Mouse (Mus musculus): ENCODE data around the gene Mlph. TPM values are rescaled to one million over a fixed set of nuclear protein-coding genes. Genes with fewer than 3 reads are reported as not detected.

Gene Mlph
- polyA plus RNA-seq, 1 experiment = 1.3 TPM

GRCm38 (mm10) chr1:90972911-90973573, 58.2 kb downstream of the Mlph start:
- Histone ChIP-seq H3K4me1 (ENCODE audit: control insufficient read depth, insufficient read depth, insufficient read length, low read length) (no peaks in the 10 kb centered on the region), H3K27ac (replicated peaks; ENCODE audit: low read depth, low read length) (no peak overlapping the region), H3K4me3 (ENCODE audit: insufficient read depth, low read depth, low read length) (no peak overlapping the region)

DNA sequence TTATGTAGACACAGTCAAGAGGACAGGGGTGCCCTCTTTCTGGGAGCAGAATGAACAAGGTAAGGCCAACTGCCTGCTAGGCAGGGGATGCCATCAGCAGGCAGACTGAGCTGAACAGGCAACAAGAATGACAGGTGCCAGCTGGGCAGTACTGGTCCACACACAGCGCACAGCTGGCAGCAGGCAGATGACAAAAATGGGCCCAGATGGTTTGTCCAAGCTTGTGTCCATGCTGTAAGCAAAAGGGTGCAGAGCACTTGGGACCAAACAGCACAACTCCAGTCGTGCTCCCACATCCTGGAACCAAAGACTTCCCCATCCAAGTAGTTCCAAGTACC, 58.7 kb downstream of the Mlph start:
- H3K4me3 ChIP-seq (ENCODE audit: insufficient read depth, low read depth, low read length) = no peak overlapping the region
- H3K4me1 ChIP-seq (ENCODE audit: control insufficient read depth, insufficient read depth, insufficient read length, low read length) = no peaks in the 10 kb centered on the region
- H3K27ac ChIP-seq (replicated peaks; ENCODE audit: low read depth, low read length) = no peak overlapping the region

DNA sequence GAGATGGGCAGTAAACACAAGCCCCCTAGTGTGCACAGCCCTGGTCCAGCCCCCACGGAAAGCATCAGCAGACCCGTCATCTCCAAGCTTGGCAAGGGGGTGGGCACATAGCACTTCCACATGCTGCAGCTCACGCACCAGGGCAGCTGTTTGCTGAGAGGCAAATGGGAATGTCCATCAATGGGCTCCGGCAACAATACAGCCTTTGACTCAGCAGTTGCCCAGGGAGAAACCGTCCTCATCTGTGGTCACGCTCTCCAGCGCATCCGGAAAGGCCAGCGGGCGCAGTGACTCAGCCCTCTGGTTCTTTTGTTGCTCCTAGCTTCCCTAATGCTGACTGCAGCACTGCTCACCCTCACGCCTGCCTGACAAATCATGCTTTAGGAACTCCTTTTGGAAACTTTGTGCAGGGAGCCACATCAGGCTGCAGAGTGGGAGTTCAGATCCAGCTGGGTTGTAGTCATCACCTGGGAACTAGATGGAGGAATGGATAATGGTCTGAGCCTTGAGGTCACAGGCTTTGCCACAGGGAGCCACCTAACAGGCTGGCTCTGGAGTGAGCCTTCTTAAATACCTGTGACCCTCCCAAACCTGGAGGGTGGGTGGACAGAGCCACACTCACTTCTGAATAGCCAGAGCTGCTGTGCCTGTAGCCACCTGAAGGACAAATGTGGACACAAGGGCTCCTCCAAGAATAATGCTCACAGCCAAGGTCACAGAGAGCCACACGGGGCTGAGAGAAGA, 60.2 kb downstream of the Mlph start:
- no peak overlapping the region for H3K27ac ChIP-seq (replicated peaks; ENCODE audit: low read depth, low read length)
- H3K4me3 ChIP-seq (ENCODE audit: insufficient read depth, low read depth, low read length) = no peak overlapping the region

DNA sequence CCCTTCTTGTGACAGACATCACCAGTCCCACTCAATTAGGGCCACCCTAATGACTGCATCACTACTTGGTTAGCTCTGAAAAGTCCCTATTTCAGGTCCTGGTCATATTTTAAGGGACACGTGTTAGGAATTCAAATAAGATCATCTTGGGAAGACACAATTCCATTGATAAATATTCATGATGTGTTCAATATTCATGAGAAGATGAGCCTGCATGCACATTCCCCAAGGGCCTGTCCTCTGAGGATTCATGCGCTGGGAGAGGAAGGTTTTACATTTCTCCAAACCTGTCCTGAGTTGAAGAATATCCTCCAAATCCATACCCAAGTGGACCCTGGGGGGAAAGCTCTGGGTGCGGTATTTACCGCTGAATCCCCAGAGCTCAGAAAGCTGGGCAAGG, 61.1 kb downstream of the Mlph start:
- no peak overlapping the region for H3K27ac ChIP-seq (replicated peaks; ENCODE audit: low read depth, low read length)
- no peak overlapping the region for H3K4me3 ChIP-seq (ENCODE audit: insufficient read depth, low read depth, low read length)
- H3K4me1 ChIP-seq (ENCODE audit: control insufficient read depth, insufficient read depth, insufficient read length, low read length) = no peaks in the 10 kb centered on the region; the same call in none of the 2 replicates

More for the DNA sequence above, 60.2 kb downstream of the Mlph start:
- H3K4me1 ChIP-seq (ENCODE audit: control insufficient read depth, insufficient read depth, insufficient read length, low read length) = no peaks in the 10 kb centered on the region; the same call in 1 of the 2 replicates

DNA sequence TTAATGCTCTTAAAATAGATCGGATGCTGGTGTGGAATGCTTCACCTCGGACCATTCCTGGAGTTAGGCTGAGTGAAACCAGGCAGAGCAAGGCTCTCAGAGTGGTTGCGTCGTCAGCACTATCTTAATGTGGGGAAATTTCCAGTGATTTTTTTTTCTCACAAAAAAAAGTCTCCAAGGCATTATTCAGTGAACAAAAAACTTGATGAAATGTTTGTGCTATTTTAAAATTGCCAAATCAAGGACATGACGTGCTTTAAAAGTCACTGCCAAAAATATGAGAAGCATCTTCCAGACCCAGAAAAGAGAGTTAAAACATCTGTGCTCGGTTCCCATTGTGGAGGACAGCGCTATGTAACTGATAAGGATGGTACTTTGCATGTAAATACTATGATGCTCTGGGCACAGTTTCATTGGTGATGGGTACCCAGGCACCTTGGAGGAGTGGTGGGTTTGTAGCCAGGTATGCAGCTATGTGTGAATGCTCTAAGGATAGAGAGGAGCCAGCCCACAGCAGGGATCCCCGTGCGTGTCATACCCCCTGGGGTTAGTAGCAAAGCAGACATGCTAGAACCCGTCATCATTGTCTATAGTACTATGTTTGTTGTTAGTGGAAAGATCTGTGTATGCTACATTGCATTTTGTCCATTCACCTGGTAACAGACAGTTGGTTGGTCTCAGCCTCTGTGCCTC, 65.9 kb downstream of the Mlph start:
- Histone ChIP-seq H3K4me1 (ENCODE audit: control insufficient read depth, insufficient read depth, insufficient read length, low read length) (peaks cover 2% of the 10 kb centered on the region), H3K27ac (replicated peaks; ENCODE audit: low read depth, low read length) (peak overlapping the region; percentile 55), H3K4me3 (ENCODE audit: insufficient read depth, low read depth, low read length) (no peak overlapping the region)

- no peak overlapping the region for H3K4me3 ChIP-seq (ENCODE audit: insufficient read depth, low read depth, low read length)
- H3K4me1 ChIP-seq (ENCODE audit: control insufficient read depth, insufficient read depth, insufficient read length, low read length) = peaks cover 2% of the 10 kb centered on the region
- peak overlapping the region; percentile 55; the same call in 1 of the 2 replicates for H3K27ac ChIP-seq (replicated peaks; ENCODE audit: low read depth, low read length)
These were observed 66.5 kb downstream of the Mlph start for GRCm38 (mm10) chr1:90981346-90981745.

DNA sequence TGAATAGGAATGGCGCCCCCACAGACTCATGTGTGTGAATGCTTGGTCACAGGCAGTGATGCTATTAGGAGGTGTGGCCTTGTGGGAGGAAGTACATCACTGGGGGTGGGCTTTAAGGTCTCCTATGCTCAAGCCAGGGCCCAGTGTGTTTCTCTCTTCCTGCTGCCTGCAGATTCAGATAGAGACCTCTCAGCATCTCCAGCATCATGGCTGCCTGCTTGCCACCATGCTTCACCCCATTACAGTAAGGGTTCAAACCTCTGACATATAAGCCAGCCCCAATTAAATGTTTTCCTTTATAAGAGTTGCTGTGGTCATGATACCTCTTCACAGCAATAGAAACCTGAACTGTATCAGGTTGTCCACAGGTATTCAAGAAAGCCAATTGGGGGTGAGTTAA, 81.0 kb downstream of the Mlph start:
- Histone ChIP-seq H3K4me1 (ENCODE audit: control insufficient read depth, insufficient read depth, insufficient read length, low read length) (peaks cover 6% of the 10 kb centered on the region), H3K27ac (replicated peaks; ENCODE audit: low read depth, low read length) (no peak overlapping the region), H3K4me3 (ENCODE audit: insufficient read depth, low read depth, low read length) (no peak overlapping the region)

DNA sequence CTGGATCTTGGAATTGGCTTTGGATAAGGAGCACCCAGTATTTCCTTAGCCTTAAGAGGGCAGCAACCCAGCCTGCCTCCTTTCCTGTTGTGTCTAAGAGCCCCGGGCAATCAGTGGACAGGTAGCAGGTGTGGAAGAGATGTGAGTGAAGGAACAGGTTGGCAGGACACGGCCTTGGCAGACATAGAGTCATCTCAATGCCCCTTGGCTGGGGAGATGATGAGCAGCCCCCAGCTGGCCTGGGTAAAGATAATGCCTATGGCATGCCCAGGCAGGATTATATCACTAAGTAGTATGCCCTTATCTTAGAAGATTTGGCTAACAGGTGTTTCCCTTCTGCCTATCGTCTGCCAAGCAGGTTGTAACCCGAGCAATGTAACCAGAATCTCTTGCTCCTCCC, 82.3 kb downstream of the Mlph start:
- peaks cover 16% of the 10 kb centered on the region for H3K4me1 ChIP-seq (ENCODE audit: control insufficient read depth, insufficient read depth, insufficient read length, low read length)
- no peak overlapping the region for H3K27ac ChIP-seq (replicated peaks; ENCODE audit: low read depth, low read length)

DNA sequence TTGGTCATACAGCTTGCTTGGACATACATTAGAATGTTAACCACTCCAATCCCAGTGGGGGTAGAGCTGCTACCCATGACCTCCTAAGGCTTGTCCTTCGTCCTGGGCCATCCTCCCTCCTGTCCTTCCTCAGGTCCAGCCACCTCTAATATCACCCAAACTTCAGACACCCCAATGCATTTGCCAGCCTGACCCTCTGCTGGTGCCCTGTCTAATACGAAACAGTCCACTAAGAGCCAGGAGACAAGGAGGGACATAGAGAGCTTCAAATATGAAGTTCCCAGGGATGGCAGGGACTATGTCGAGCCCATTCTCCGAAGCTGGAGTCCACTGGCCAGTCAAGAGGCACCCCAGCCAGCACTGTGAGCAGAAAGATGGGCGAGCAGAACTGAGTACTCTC, 82.8 kb downstream of the Mlph start:
- peaks cover 20% of the 10 kb centered on the region for H3K4me1 ChIP-seq (ENCODE audit: control insufficient read depth, insufficient read depth, insufficient read length, low read length)
- H3K27ac ChIP-seq (replicated peaks; ENCODE audit: low read depth, low read length) = no peak overlapping the region
- H3K4me3 ChIP-seq (ENCODE audit: insufficient read depth, low read depth, low read length) = peak overlapping the region; percentile 91; the same call in 1 of the 2 replicates

More for the DNA sequence above, 82.3 kb downstream of the Mlph start:
- H3K4me3 ChIP-seq (ENCODE audit: insufficient read depth, low read depth, low read length) = no peak overlapping the region

GRCm38 (mm10) chr1:90998268-90998890, 83.5 kb downstream of the Mlph start, which contains the start of gene Lrrfip1:
Gene Lrrfip1, plus strand, starts transcription at chr1:90998737.
- peak within 1 kb of the TSS; percentile 91 for H3K4me3 ChIP-seq (ENCODE audit: insufficient read depth, low read depth, low read length)
- peak within 1 kb of the TSS; percentile 75 for H3K27ac ChIP-seq (replicated peaks; ENCODE audit: low read depth, low read length)

GRCm38 (mm10) chr1:90998891-90999611, 84.2 kb downstream of the Mlph start:
- peak overlapping the region; percentile 91 for H3K4me3 ChIP-seq (ENCODE audit: insufficient read depth, low read depth, low read length)
- 0 out of 2 replicates have a peak overlapping the region, but pooled peaks have one; percentile 24 for H3K27ac ChIP-seq (replicated peaks; ENCODE audit: low read depth, low read length)
- peaks cover 33% of the 10 kb centered on the region for H3K4me1 ChIP-seq (ENCODE audit: control insufficient read depth, insufficient read depth, insufficient read length, low read length)

More at GRCm38 (mm10) chr1:90998268-90998890, 83.5 kb downstream of the Mlph start, which contains the start of gene Lrrfip1:
- H3K4me1 ChIP-seq (ENCODE audit: control insufficient read depth, insufficient read depth, insufficient read length, low read length) = peaks cover 28% of the 10 kb centered on the region

DNA sequence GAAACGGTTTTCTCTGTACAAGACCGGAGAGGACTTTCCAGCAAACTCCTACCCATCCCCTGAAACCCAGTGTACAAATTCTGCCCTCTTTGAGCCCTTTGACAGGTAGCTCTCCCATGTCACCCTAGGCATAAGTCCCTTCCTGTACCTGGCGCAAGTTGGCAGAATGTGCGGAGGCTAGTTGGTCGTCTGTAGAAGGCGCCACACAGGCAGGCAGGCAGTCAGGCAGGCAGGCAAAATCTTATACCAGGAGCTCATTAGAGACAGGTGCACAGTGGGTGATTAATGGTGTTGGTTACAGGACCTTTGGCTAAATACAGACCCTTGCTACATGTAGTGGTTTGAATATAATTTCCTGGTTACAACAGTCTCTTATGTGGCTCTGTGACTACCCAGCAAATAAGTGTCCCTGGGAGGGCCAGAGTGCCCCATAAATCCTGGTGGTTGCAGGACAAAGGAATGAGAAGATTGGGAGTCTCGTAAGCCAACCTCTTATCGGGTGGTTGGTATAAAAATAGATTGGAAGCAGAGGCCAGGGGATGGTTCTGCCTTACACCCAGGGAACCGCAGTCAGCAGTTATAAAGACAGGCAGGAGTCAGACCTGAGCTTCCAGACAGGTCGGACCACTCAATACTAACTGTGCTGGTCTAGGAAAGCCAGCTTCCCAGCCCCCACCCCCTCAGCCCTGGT, 85.2 kb downstream of the Mlph start:
- Histone ChIP-seq H3K4me3 (ENCODE audit: insufficient read depth, low read depth, low read length) (peak overlapping the region; percentile 91), H3K27ac (replicated peaks; ENCODE audit: low read depth, low read length) (no peak overlapping the region), H3K4me1 (ENCODE audit: control insufficient read depth, insufficient read depth, insufficient read length, low read length) (peaks cover 33% of the 10 kb centered on the region)
